Mouse (Mus musculus) adrenal gland, adult 2 months (tissue): ENCODE results near the gene Ubr1. TPM values are rescaled to one million over a fixed set of nuclear protein-coding genes. Genes with fewer than 3 reads are reported as not detected.
"Not testable (repeated sequence)": the region's sequence is repeated elsewhere in the genome, so short reads cannot be mapped to it uniquely, and the experiment has no call there.

ENCODE experiments used
- DNase-seq: peaks from one replicate; pipeline ENCODE4 v3.0.0; 2021
- polyA plus RNA-seq: library from polyadenylated mRNA; depleted of rRNA; stranded (reverse); fragments of >200 nt; gene quantifications from 2 replicates; pipeline ENCODE4 v1.2.3, GENCODE M21; 2012
- total RNA-seq, 2 experiments: library from RNA; stranded (reverse); gene quantifications; 2 replicates each; pipeline ENCODE4 v1.2.3; 2021

Ubr1 gene
- total and polyA plus RNA-seq, 3 experiments: 30.3 to 32.8 (median 31.5) TPM

- DNase-seq: no peak
Observed at GRCm38 (mm10) chr2:120976308-120976707, 5.8 kb upstream of the Ubr1 start.

- no peak for DNase-seq
Observed at GRCm38 (mm10) chr2:120972964-120973363, 2.4 kb upstream of the Ubr1 start.

- not testable (repeated sequence) for DNase-seq
Observed at GRCm38 (mm10) chr2:120972257-120972656, 1.7 kb upstream of the Ubr1 start.

- no peak for DNase-seq
Observed at GRCm38 (mm10) chr2:120971766-120972165, 1.3 kb upstream of the Ubr1 start.

GRCm38 (mm10) chr2:120970045-120970539, 423 bp downstream of the Ubr1 start:
- DNase-seq: no peak

- no peak for DNase-seq
Observed at GRCm38 (mm10) chr2:120965486-120965885, 5.0 kb downstream of the Ubr1 start.

GRCm38 (mm10) chr2:120963110-120963509, 7.4 kb downstream of the Ubr1 start:
- no peak for DNase-seq

- no peak for DNase-seq
Observed at GRCm38 (mm10) chr2:120960261-120960660, 10.3 kb downstream of the Ubr1 start.

GRCm38 (mm10) chr2:120959827-120960226, 10.7 kb downstream of the Ubr1 start:
- no peak for DNase-seq

- no peak for DNase-seq
Observed at GRCm38 (mm10) chr2:120959363-120959762, 11.2 kb downstream of the Ubr1 start.

GRCm38 (mm10) chr2:120952176-120952938, 18.2 kb downstream of the Ubr1 start:
- DNase-seq: no peak

GRCm38 (mm10) chr2:120951208-120951607, 19.3 kb downstream of the Ubr1 start:
- DNase-seq: no peak

- no peak for DNase-seq
Observed at GRCm38 (mm10) chr2:120933038-120933437, 37.5 kb downstream of the Ubr1 start.

GRCm38 (mm10) chr2:120909556-120909955, 61.0 kb downstream of the Ubr1 start:
- DNase-seq: no peak

- DNase-seq: peak; percentile 31
Observed at GRCm38 (mm10) chr2:120896361-120896760, 74.2 kb downstream of the Ubr1 start.

GRCm38 (mm10) chr2:120887601-120888000, 82.9 kb downstream of the Ubr1 start:
- DNase-seq: no peak

GRCm38 (mm10) chr2:120873192-120873591, 97.3 kb downstream of the Ubr1 start:
- DNase-seq: no peak

- DNase-seq: no peak
Observed at GRCm38 (mm10) chr2:120871447-120872336, 98.8 kb downstream of the Ubr1 start.

- peak; percentile 79 for DNase-seq
Observed at GRCm38 (mm10) chr2:120867336-120867735, 103.2 kb downstream of the Ubr1 start.

- peak; percentile 14 for DNase-seq
Observed at GRCm38 (mm10) chr2:120866561-120866960, 104.0 kb downstream of the Ubr1 start.

- no peak for DNase-seq
Observed at GRCm38 (mm10) chr2:120863389-120863788, 107.1 kb downstream of the Ubr1 start.

- no peak for DNase-seq
Observed at GRCm38 (mm10) chr2:120860699-120861098, 109.8 kb downstream of the Ubr1 start.

- DNase-seq: no peak
Observed at GRCm38 (mm10) chr2:120858131-120858530, 112.4 kb downstream of the Ubr1 start.
